In the genomic region with DNA sequence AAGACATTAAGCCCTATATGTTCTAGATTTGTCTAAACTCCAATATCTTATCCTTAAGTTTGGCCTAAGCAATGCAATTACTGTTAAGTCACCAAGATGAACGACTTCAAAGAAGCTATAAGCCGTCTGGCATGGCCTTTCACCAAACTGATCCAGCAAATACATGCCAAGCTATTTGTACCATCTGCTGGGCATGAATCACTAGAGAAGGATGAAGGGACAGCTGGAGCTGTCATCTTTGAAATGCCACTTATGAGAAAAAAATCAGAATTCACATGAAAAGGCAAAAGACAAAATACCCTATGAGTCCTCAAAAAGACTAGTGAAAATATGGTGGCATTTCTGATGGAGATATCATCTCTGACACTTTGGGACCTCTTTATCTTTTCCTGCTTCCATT, we compare ENCODE assay signal across 16 mouse cellular contexts.
A peak's percentile ranks its signal among the peaks of the same experiment; 100 is the strongest.
DNase-seq lines count a peak whose midpoint lies in the region; ATAC-seq and TF ChIP-seq lines count a peak whose summit lies in the region.
"Had no signal": no experiment of that assay in that cellular context is flagged by ENCODE, and none has a peak within 500 bp of the region (broad histone marks: within the 10 kb centered on the region; RNA-seq: fewer than 3 reads in every experiment).

No protein-coding gene starts in this region.

- WGBS in forebrain, postnatal 0 days = 41% methylated on average over 2 of the region's 2 CpGs

- no peaks in the 10 kb centered on the region for H3K36me3 ChIP-seq in forebrain, postnatal 0 days (ENCODE audit: insufficient read depth)
- H3K36me3 ChIP-seq: hindbrain, embryonic 15.5 days; limb, embryonic 12.5 days; liver, embryonic 15.5 days; midbrain, embryonic 10.5 days had no signal

- no peak for TF ChIP-seq CTCF in forebrain, postnatal 0 days (IDR thresholded peaks at IDR 0.05; ENCODE audit: low read depth)

- H3K27me3 ChIP-seq in forebrain, postnatal 0 days (ENCODE audit: insufficient read depth, low read length) = no peaks in the 10 kb centered on the region
- H3K27me3 ChIP-seq: hindbrain, embryonic 15.5 days; limb, embryonic 12.5 days; liver, embryonic 15.5 days had no signal

- no peak overlapping the region for H3K9ac ChIP-seq in forebrain, postnatal 0 days
- H3K9ac ChIP-seq: hindbrain, embryonic 15.5 days; limb, embryonic 12.5 days; liver, embryonic 15.5 days had no signal

- ATAC-seq in frontal cortex, adult (ENCODE audit: low TSS enrichment) = peak; percentile 50
- ATAC-seq in forebrain, postnatal 0 days = peak; percentile 94

- no peak overlapping the region for H3K27ac ChIP-seq in forebrain, postnatal 0 days (ENCODE audit: low read depth, low read length)
- H3K27ac ChIP-seq: hindbrain, embryonic 15.5 days; limb, embryonic 12.5 days; liver, embryonic 15.5 days; midbrain, embryonic 10.5 days had no signal

- H3K4me3 ChIP-seq in forebrain, postnatal 0 days (ENCODE audit: low read depth, low read length) = no peak overlapping the region
- H3K4me3 ChIP-seq: hindbrain, embryonic 15.5 days; limb, embryonic 12.5 days; liver, embryonic 15.5 days; midbrain, embryonic 10.5 days; myocyte had no signal

- H3K9me3 ChIP-seq in forebrain, postnatal 0 days (ENCODE audit: low read length) = no peaks in the 10 kb centered on the region
- H3K9me3 ChIP-seq: hindbrain, embryonic 15.5 days; limb, embryonic 12.5 days; liver, embryonic 15.5 days; midbrain, embryonic 10.5 days had no signal

- DNase-seq in frontal cortex, postnatal 25 days (ENCODE audit: low spot score in 2 of 2) = no peak
- peak; percentile 24 for DNase-seq in right cerebral cortex, adult 18-20 months
- DNase-seq in right cerebral cortex, postnatal 14 days = no peak
- DNase-seq in forebrain, postnatal 0 days = peak; percentile 75
- no peak for DNase-seq in testis, postnatal 10 days (ENCODE audit: low spot score)
- DNase-seq in embryo, embryonic 9.5 days (ENCODE audit: extremely low spot score) = no peak
- DNase-seq: adrenal gland, postnatal 14 days; kidney, adult 2 months; kidney, postnatal 4 days; lung, postnatal 14 days had no signal

- no peaks in the 10 kb centered on the region for H3K4me1 ChIP-seq in forebrain, postnatal 0 days (ENCODE audit: insufficient read depth)
- H3K4me1 ChIP-seq: hindbrain, embryonic 15.5 days; limb, embryonic 12.5 days; liver, embryonic 15.5 days; midbrain, embryonic 10.5 days had no signal

- H3K4me2 ChIP-seq in forebrain, postnatal 0 days (ENCODE audit: low read depth) = no peak overlapping the region
- H3K4me2 ChIP-seq: hindbrain, embryonic 15.5 days; limb, embryonic 12.5 days; liver, embryonic 15.5 days had no signal

Comparison
In these comparisons a context has a peak if more than half of its experiments do, and no peak if none do; other contexts are left out.
1. DNase-seq: peak in right cerebral cortex, adult 18-20 months (single experiment) and forebrain, postnatal 0 days (single experiment); none in frontal cortex, postnatal 25 days (0 of 2), right cerebral cortex, postnatal 14 days (single experiment), testis, postnatal 10 days (single experiment) and embryo, embryonic 9.5 days (single experiment).